Comparison of ENCODE assay signal across 14 mouse cellular contexts in the genomic region with DNA sequence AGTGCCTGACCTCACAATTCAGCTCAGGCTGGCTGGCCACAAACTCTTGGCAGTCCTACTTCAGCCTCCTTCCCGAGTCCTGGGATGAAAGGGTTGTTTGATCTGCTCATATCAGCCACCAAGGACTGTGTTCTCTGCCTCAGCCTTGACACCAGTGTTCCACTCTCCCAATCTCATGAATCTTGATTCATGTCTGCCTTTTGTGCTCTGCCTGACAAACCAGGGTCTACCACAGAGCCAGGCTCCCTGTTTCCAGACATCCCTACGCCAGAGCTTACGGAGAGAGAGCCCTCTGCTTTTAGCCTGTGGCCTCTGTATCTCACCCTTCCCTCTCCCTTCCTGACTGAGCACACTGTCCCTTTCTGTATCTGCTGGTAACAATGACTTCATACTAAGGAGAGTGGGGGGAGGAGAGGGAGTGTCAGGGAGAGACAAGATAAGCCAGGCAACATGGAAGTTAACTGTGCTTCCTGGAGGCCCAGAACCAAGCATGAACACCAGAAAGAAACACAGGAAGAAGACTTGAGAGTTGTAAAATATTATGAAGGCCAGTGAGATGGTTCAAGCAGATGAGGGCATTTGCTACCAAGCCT. TPM values are rescaled to one million over a fixed set of nuclear protein-coding genes. Genes with fewer than 3 reads are reported as not detected.
DNase-seq lines count a peak whose midpoint lies in the region; ATAC-seq and TF ChIP-seq lines count a peak whose summit lies in the region.
"Had no signal": no experiment of that assay in that cellular context is flagged by ENCODE, and none has a peak within 500 bp of the region (broad histone marks: within the 10 kb centered on the region; RNA-seq: fewer than 3 reads in every experiment).

No protein-coding gene starts in this region.

- H3K27ac ChIP-seq in lung, embryonic 14.5 days (ENCODE audit: low read depth) = no peak overlapping the region
- 0 out of 2 replicates have a peak overlapping the region, but pooled peaks have one; percentile 2 for H3K27ac ChIP-seq in liver, embryonic 14.5 days

- no peak overlapping the region for H3K4me3 ChIP-seq in lung, embryonic 14.5 days (ENCODE audit: low read depth, low read length)
- no peak overlapping the region for H3K4me3 ChIP-seq in liver, embryonic 14.5 days (ENCODE audit: insufficient read depth in 1 of 2, low read depth in 2 of 2, low read length in 2 of 2)

- no peak for TF ChIP-seq CTCF in lung, embryonic 14.5 days (IDR thresholded peaks at IDR 0.05; ENCODE audit: low read depth)
- TF ChIP-seq CTCF in liver, embryonic 14.5 days (IDR thresholded peaks at IDR 0.05; ENCODE audit: low read depth) = no peak

- no peak overlapping the region for H3K4me2 ChIP-seq in lung, embryonic 14.5 days
- H3K4me2 ChIP-seq in liver, embryonic 14.5 days (ENCODE audit: low read depth) = peak overlapping the region; percentile 1; the same call in 1 of the 2 replicates

- ATAC-seq in lung, embryonic 14.5 days (ENCODE audit: insufficient read depth) = 0 out of 2 replicates have a peak, but pooled peaks have one; percentile 17
- peak; percentile 85 for ATAC-seq in liver, embryonic 14.5 days (ENCODE audit: insufficient read depth)
- ATAC-seq in frontal cortex, adult (ENCODE audit: low TSS enrichment) = no peak
- ATAC-seq in erythroblast, adult 5-6 weeks (replicated peaks; ENCODE audit: low FRiP score, poor library complexity, severe bottlenecking) = no peak
- ATAC-seq: midbrain, embryonic 16.5 days had no signal

- H3K4me1 ChIP-seq in lung, embryonic 14.5 days (ENCODE audit: insufficient read depth) = no peaks in the 10 kb centered on the region
- H3K4me1 ChIP-seq in liver, embryonic 14.5 days (replicated peaks; ENCODE audit: control insufficient read depth in 2 of 2, insufficient read depth in 2 of 2, low read length in 1 of 2) = peaks cover 11% of the 10 kb centered on the region in 2 experiments

- no peak for DNase-seq in lung, embryonic 14.5 days
- no peak for DNase-seq in lung, postnatal 25 days (ENCODE audit: low spot score)
- peak; percentile 84 to 92 for DNase-seq in adrenal gland, adult (ENCODE audit: inconsistent age in 2 of 2, low spot score in 1 of 2)
- DNase-seq in adrenal gland, postnatal 25 days = peak; percentile 38
- DNase-seq in liver, embryonic 14.5 days (ENCODE audit: low read depth in 3 of 3, low spot score in 3 of 3) = no peak
- DNase-seq: cerebellum, postnatal 25 days; kidney, adult 11 months; lung, adult 2 months; right cerebral cortex, postnatal 4 days had no signal

- H3K36me3 ChIP-seq in lung, embryonic 14.5 days (ENCODE audit: insufficient read depth) = no peaks in the 10 kb centered on the region
- H3K36me3 ChIP-seq in liver, embryonic 14.5 days (replicated peaks; ENCODE audit: control insufficient read depth, insufficient read depth, low read depth) = no peaks in the 10 kb centered on the region

- peak; percentile 25; the same call in 1 of the 2 replicates for TF ChIP-seq EP300 in liver, embryonic 14.5 days (IDR thresholded peaks at IDR 0.05; ENCODE audit: low read depth)

- 28% methylated on average over 3 of the region's 3 CpGs for WGBS in lung, embryonic 14.5 days
- 12% methylated on average over 3 of the region's 3 CpGs for WGBS in liver, embryonic 14.5 days (ENCODE audit: insufficient replicate concordance)

- no peaks in the 10 kb centered on the region for H3K27me3 ChIP-seq in lung, embryonic 14.5 days (ENCODE audit: insufficient read depth, low read length)
- H3K27me3 ChIP-seq in liver, embryonic 14.5 days (ENCODE audit: control insufficient read depth, insufficient read depth, low read length) = no peaks in the 10 kb centered on the region

- H3K9me3 ChIP-seq in lung, embryonic 14.5 days (ENCODE audit: low read depth, low read length) = no peaks in the 10 kb centered on the region
- no peaks in the 10 kb centered on the region for H3K9me3 ChIP-seq in liver, embryonic 14.5 days (ENCODE audit: control insufficient read depth, low read length)

- no peak overlapping the region for H3K9ac ChIP-seq in lung, embryonic 14.5 days
- peak overlapping the region; percentile 4 for H3K9ac ChIP-seq in liver, embryonic 14.5 days (replicated peaks)

RNA-seq across cellular contexts. Expression of gene Elf2, which starts 8.3 kb away (rescaled TPM):
- 59.4 and 60.8 TPM in 2 replicates for polyA plus RNA-seq in lung, embryonic 14.5 days (2014; fragmentation: Nextera tagmentation; extraction: Ambion mirVana)
- 84.4 and 88.0 TPM in 2 replicates for total RNA-seq in adrenal gland, postnatal 25 days (2021)
- 14.8 and 20.7 TPM in 2 replicates for polyA plus RNA-seq in liver, embryonic 14.5 days (2012; rRNA removed)
- polyA plus RNA-seq in liver, embryonic 14.5 days (2014; fragmentation: Nextera tagmentation; extraction: Ambion mirVana) = 14.7 and 18.9 TPM in 2 replicates
- total RNA-seq in erythroblast, adult 5-6 weeks (2015; ENCODE audit: low replicate concordance) = 20.9 and 24.0 TPM in 2 replicates
- 65.4 and 81.5 TPM in 2 replicates for total RNA-seq in erythroblast, adult 5-6 weeks (2017; ENCODE audit: low replicate concordance)

RNA-seq across cellular contexts. Expression of gene Mgarp, which starts 47.8 kb away (rescaled TPM):
- polyA plus RNA-seq in lung, embryonic 14.5 days (2014; fragmentation: Nextera tagmentation; extraction: Ambion mirVana) = 2.7 and 3.6 TPM in 2 replicates
- total RNA-seq in adrenal gland, postnatal 25 days (2021) = 637 and 688 TPM in 2 replicates
- 0.25 and 0.48 TPM in 2 replicates for polyA plus RNA-seq in liver, embryonic 14.5 days (2012; rRNA removed)
- polyA plus RNA-seq in liver, embryonic 14.5 days (2014; fragmentation: Nextera tagmentation; extraction: Ambion mirVana) = 0.85 and 1.00 TPM in 2 replicates
- total RNA-seq in erythroblast, adult 5-6 weeks (2015; ENCODE audit: low replicate concordance) = not detected in 2 replicates
- total RNA-seq in erythroblast, adult 5-6 weeks (2017; ENCODE audit: low replicate concordance) = 0.56 TPM in 1 of 2 replicates, not detected in the other
- total RNA-seq: CH12.LX; left cerebral cortex, postnatal 10 days had no signal
- polyA plus RNA-seq: lung, adult 2 months had no signal

Comparison
In these comparisons a context has a peak if more than half of its experiments do, and no peak if none do; other contexts are left out.
1. ATAC-seq: peak in lung, embryonic 14.5 days (single experiment) and liver, embryonic 14.5 days (single experiment); none in frontal cortex, adult (single experiment) and erythroblast, adult 5-6 weeks (single experiment).
2. DNase-seq: peak in adrenal gland, adult (2 of 2) and adrenal gland, postnatal 25 days (single experiment); none in lung, embryonic 14.5 days (single experiment), lung, postnatal 25 days (single experiment) and liver, embryonic 14.5 days (0 of 3).
3. RNA of gene Mgarp, which starts 47.8 kb away (total RNA-seq): 637 to 688 TPM in adrenal gland, postnatal 25 days; 0.56 TPM in erythroblast, adult 5-6 weeks; every median in the first group is over 100 times any median in the second.